Mouse (Mus musculus) limb, embryonic 12.5 days (tissue): ENCODE results near the gene Ninj2. TPM values are rescaled to one million over a fixed set of nuclear protein-coding genes. Genes with fewer than 3 reads are reported as not detected.

Experiments used
- ATAC-seq: fragments of 200-750 bp; cut with Nextera tagmentation; 2 replicates; pipeline ENCODE4 v1.8.0; 2017; ENCODE audit warnings: low read depth, moderate TSS enrichment; ENCODE audit not compliant: insufficient number of reproducible peaks, insufficient read depth, low FRiP score, low TSS enrichment
- H3K27ac ChIP-seq: fragments of 300-500 bp; sonication (generic); 2 replicates; pipeline ENCODE4 v1.5.1; 2016; ENCODE audit warnings: mild to moderate bottlenecking, moderate library complexity
- H3K27me3 ChIP-seq: fragments of 300-500 bp; sonication (generic); 2 replicates; pipeline ENCODE4 v1.6.1; 2016; ENCODE audit warnings: mild to moderate bottlenecking, moderate library complexity
- H3K36me3 ChIP-seq: fragments of 300-500 bp; sonication (generic); 2 replicates; pipeline ENCODE4 v1.6.1; 2016; ENCODE audit warnings: mild to moderate bottlenecking, moderate library complexity
- H3K4me1 ChIP-seq: fragments of 300-500 bp; sonication (generic); replicated peaks from 2 replicates; pipeline ENCODE4 v1.6.1; 2016
- H3K4me2 ChIP-seq: fragments of 300-500 bp; sonication (generic); 2 replicates; pipeline ENCODE4 v1.6.1; 2016; ENCODE audit warnings: mild to moderate bottlenecking, moderate library complexity
- H3K4me3 ChIP-seq: fragments of 300-500 bp; sonication (generic); replicated peaks from 2 replicates; pipeline ENCODE4 v1.5.1; 2016; ENCODE audit warnings: mild to moderate bottlenecking
- H3K9ac ChIP-seq: fragments of 300-500 bp; sonication (generic); replicated peaks from 2 replicates; pipeline ENCODE4 v1.6.1; 2016; ENCODE audit warnings: mild to moderate bottlenecking, moderate library complexity
- H3K9me3 ChIP-seq: fragments of 300-500 bp; sonication (generic); 2 replicates; pipeline ENCODE4 v1.6.1; 2016; ENCODE audit warnings: mild to moderate bottlenecking, moderate library complexity
- WGBS: fragments of 180-500 bp; shearing (Covaris S2); methylation state at CpG from one replicate; pipeline ENCODE4 v1.1.7; 2016; 5-methylcytosine and 5-hydroxymethylcytosine counted together
- polyA plus RNA-seq: library from polyadenylated mRNA; unstranded; fragments of >200 nt; fragmentation: Nextera tagmentation; extraction: Ambion mirVana; gene quantifications from 2 replicates; pipeline ENCODE4 v1.2.1, GENCODE M21; 2016

Gene Ninj2
- polyA plus RNA-seq, 1 experiment from 2014 or later, result not detected

DNA sequence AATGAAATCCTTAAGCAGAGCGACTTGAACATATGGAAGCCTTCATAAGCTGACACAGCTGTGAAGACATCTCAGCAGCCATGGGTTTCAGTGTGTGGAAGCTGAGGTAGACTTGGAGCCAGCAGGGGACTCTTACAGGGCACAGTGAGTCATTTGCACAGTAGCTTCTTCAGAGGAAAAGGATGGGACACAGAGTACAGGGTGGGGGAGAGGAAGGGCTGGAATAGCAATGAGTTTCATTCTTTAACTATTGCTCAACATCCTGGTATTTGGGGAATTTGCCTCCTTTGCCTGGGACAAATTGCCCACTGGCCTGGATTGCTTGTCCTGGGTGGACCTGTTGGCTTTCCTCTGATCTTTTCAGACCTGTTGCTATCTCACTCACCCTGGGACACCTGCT, 52.3 kb downstream of the Ninj2 start:
- no peaks in the 10 kb centered on the region for H3K27me3 ChIP-seq
- no peak overlapping the region for H3K27ac ChIP-seq
- no peak for ATAC-seq

GRCm38 (mm10) chr6:120146676-120147075, 53.5 kb downstream of the Ninj2 start:
- Histone ChIP-seq H3K9me3 (no peaks in the 10 kb centered on the region), H3K9ac (no peak overlapping the region), H3K27me3 (no peaks in the 10 kb centered on the region), H3K4me3 (no peak overlapping the region), H3K4me1 (peaks cover 10% of the 10 kb centered on the region), H3K27ac (no peak overlapping the region), H3K4me2 (no peak overlapping the region), H3K36me3 (no peaks in the 10 kb centered on the region)
- 76% methylated on average over 10 of the region's 10 CpGs for WGBS
- ATAC-seq, result no peak

More for the DNA sequence above, 52.3 kb downstream of the Ninj2 start:
- Histone ChIP-seq H3K36me3 (no peaks in the 10 kb centered on the region), H3K4me3 (no peak overlapping the region), H3K4me2 (no peak overlapping the region), H3K4me1 (peaks cover 10% of the 10 kb centered on the region), H3K9ac (no peak overlapping the region), H3K9me3 (no peaks in the 10 kb centered on the region)
- WGBS, result 71% methylated on average over 1 of the region's 1 CpGs

- Histone ChIP-seq H3K4me3 (no peak overlapping the region), H3K9me3 (no peaks in the 10 kb centered on the region), H3K36me3 (no peaks in the 10 kb centered on the region), H3K4me2 (no peak overlapping the region), H3K9ac (no peak overlapping the region), H3K27ac (no peak overlapping the region), H3K27me3 (no peaks in the 10 kb centered on the region), H3K4me1 (peaks cover 10% of the 10 kb centered on the region)
- ATAC-seq, result no peak
- 89% methylated on average over 8 of the region's 8 CpGs for WGBS
Measured at GRCm38 (mm10) chr6:120147411-120147810, 54.3 kb downstream of the Ninj2 start.

GRCm38 (mm10) chr6:120148716-120149392, 55.7 kb downstream of the Ninj2 start:
- no peak overlapping the region for H3K9ac ChIP-seq
- ATAC-seq, result peak; percentile 53; the same call in 1 of the 2 replicates
- no peak overlapping the region for H3K4me3 ChIP-seq
- peak overlapping the region; percentile 41; the same call in 1 of the 2 replicates for H3K27ac ChIP-seq
- H3K4me1 ChIP-seq, result peaks cover 10% of the 10 kb centered on the region
- no peaks in the 10 kb centered on the region for H3K9me3 ChIP-seq
- no peaks in the 10 kb centered on the region for H3K36me3 ChIP-seq
- H3K4me2 ChIP-seq, result no peak overlapping the region
- H3K27me3 ChIP-seq, result no peaks in the 10 kb centered on the region
- 88% methylated on average over 12 of the region's 12 CpGs for WGBS

- Histone ChIP-seq H3K9ac (no peak overlapping the region), H3K4me1 (peaks cover 10% of the 10 kb centered on the region), H3K36me3 (no peaks in the 10 kb centered on the region), H3K9me3 (no peaks in the 10 kb centered on the region), H3K27me3 (no peaks in the 10 kb centered on the region), H3K27ac (no peak overlapping the region), H3K4me3 (no peak overlapping the region), H3K4me2 (no peak overlapping the region)
- ATAC-seq, result no peak
- WGBS, result 79% methylated on average over 12 of the region's 12 CpGs
Measured at GRCm38 (mm10) chr6:120149458-120150120, 56.4 kb downstream of the Ninj2 start.

DNA sequence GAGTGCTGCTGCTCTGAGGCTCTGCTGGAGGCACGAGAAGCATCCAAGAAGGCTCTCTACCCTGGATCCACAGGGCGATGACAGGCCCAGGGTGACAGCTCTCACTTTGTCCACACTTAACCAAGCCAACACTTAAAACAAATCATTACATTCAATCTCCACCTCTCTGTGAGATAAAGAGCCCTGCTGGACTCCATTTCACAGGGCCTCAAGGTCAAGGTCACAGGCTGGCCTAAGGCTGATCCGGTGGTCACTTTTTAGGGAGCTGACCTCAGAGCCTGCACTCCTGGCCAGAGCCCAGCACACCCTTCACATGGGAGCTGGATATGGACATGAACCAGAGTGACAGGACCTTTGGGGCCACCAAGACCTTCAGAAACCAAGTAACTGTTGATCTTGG, 57.1 kb downstream of the Ninj2 start:
- no peak overlapping the region for H3K27ac ChIP-seq
- no peaks in the 10 kb centered on the region for H3K36me3 ChIP-seq
- no peaks in the 10 kb centered on the region for H3K9me3 ChIP-seq
- no peak overlapping the region for H3K4me3 ChIP-seq
- H3K27me3 ChIP-seq, result no peaks in the 10 kb centered on the region
- 70% methylated on average over 3 of the region's 3 CpGs for WGBS
- no peak overlapping the region for H3K4me2 ChIP-seq
- no peak for ATAC-seq
- no peak overlapping the region for H3K9ac ChIP-seq
- H3K4me1 ChIP-seq, result peaks cover 13% of the 10 kb centered on the region

- H3K4me1 ChIP-seq, result peaks cover 13% of the 10 kb centered on the region
- H3K9ac ChIP-seq, result no peak overlapping the region
- H3K4me3 ChIP-seq, result no peak overlapping the region
- H3K4me2 ChIP-seq, result no peak overlapping the region
- H3K27me3 ChIP-seq, result no peaks in the 10 kb centered on the region
- H3K9me3 ChIP-seq, result no peaks in the 10 kb centered on the region
- no peak for ATAC-seq
- H3K27ac ChIP-seq, result no peak overlapping the region
- 54% methylated on average over 3 of the region's 3 CpGs for WGBS
- H3K36me3 ChIP-seq, result no peaks in the 10 kb centered on the region
Measured at GRCm38 (mm10) chr6:120151616-120152053, 58.5 kb downstream of the Ninj2 start.

DNA sequence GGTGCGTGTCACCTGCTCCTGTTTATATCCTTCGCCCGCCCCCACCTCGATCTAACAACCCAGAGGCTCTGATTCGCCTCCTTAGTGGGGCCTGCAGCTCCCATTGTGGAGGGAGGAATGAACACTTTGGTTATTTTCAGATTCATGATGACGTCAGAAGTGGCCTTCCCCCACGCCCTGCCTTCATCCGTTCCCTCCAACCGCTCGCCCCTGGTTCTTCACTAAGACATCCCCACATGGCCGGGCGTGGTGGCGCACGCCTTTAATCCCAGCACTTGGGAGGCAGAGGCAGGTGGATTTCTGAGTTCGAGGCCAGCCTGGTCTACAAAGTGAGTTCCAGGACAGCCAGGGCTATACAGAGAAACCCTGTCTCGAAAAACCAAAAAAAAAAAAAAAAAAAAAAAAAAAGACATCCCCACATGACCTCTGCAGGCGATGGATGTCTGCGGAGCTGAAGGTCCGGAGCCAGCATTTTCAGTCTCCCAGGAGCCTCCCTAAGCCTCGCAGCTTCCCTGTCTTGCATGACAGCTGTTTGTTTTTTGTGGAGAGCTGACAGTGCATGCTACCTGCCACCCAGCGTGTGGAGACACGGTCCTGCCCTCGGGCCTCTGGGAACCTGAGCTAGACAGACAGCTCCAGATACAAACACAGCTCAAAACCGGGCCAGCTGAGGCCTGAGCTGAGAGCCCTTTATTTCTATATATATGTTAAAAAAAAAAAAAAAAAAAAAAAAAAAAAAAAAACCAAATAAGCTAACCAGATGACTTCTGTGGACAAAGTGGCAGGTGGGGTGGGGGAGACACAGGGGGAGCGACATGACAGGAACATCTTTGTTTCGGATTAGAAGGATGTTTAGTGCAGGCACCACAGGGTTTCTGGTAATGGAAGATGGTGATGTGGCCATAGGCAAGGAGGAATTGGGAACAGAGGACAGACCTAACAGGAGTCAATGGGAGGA, 59.9 kb downstream of the Ninj2 start:
- Histone ChIP-seq H3K27ac (no peak overlapping the region), H3K4me1 (peaks cover 17% of the 10 kb centered on the region), H3K27me3 (no peaks in the 10 kb centered on the region), H3K4me3 (no peak overlapping the region), H3K36me3 (no peaks in the 10 kb centered on the region), H3K9me3 (no peaks in the 10 kb centered on the region), H3K9ac (no peak overlapping the region), H3K4me2 (no peak overlapping the region)
- 85% methylated on average over 25 of the region's 26 CpGs for WGBS
- peak; percentile 58; the same call in 1 of the 2 replicates for ATAC-seq

DNA sequence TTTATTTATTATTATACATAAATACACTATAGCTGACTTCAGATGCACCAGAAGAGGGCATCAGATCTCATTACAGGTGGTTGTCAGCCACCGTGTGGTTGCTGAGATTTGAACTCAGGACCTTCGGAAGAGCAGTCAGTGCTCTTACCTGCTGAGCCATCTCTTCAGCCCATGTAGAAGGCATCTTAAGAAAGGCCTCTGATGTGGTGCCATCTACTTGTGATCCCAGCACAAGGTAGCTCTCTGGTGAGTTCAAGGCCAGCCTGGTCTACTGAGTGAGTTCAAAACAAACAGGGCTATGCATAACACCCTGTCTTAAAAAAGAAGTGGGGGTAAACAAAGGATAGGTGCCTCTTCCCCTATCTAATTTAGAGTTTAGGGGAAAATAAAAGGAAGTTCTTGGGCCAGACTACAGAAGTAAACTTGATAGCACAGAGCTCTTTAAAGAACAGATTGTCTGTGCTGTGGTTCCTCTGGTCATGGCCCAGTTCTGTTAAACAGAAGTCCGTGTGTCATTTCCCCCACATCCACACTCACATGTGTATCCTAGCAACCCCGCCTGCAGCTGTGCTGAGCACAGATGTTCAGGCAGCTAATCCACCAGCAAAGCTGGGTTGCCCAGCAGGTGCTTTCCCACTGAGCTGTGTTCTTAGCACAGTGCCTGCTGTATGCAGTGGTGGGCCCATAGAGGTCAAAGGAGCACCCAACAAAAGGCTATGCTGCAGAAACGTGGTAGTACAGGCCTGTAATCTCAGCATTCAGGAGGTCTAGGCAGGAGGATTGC, 61.6 kb downstream of the Ninj2 start:
- 0 out of 2 replicates have a peak, but pooled peaks have one; percentile 23 for ATAC-seq
- H3K27me3 ChIP-seq, result no peaks in the 10 kb centered on the region
- no peak overlapping the region for H3K9ac ChIP-seq
- H3K27ac ChIP-seq, result no peak overlapping the region
- 63% methylated on average over 5 of the region's 5 CpGs for WGBS
- H3K36me3 ChIP-seq, result no peaks in the 10 kb centered on the region
- no peak overlapping the region for H3K4me3 ChIP-seq
- H3K4me2 ChIP-seq, result no peak overlapping the region
- H3K4me1 ChIP-seq, result peaks cover 17% of the 10 kb centered on the region; the same call in 1 of the 2 replicates
- H3K9me3 ChIP-seq, result no peaks in the 10 kb centered on the region

GRCm38 (mm10) chr6:120155510-120155909, 62.4 kb downstream of the Ninj2 start:
- no peak overlapping the region for H3K4me2 ChIP-seq
- 88% methylated on average over 4 of the region's 4 CpGs for WGBS
- no peak overlapping the region for H3K4me3 ChIP-seq
- H3K9ac ChIP-seq, result no peak overlapping the region
- H3K27ac ChIP-seq, result no peak overlapping the region
- no peak for ATAC-seq
- H3K9me3 ChIP-seq, result no peaks in the 10 kb centered on the region
- H3K4me1 ChIP-seq, result peaks cover 18% of the 10 kb centered on the region; the same call in 1 of the 2 replicates
- H3K36me3 ChIP-seq, result no peaks in the 10 kb centered on the region
- no peaks in the 10 kb centered on the region for H3K27me3 ChIP-seq
